Mouse (Mus musculus) heart, postnatal 36 days (tissue): ENCODE measurements around the gene Pah. TPM values are rescaled to one million over a fixed set of nuclear protein-coding genes. Genes with fewer than 3 reads are reported as not detected.

Source experiments
- DNase-seq, 2 experiments: peaks; one replicate each; pipeline ENCODE4 v3.0.0; 2021 to 2022
- intact Hi-C: fragments of 180-260 bp; cut with DNase I; formaldehyde crosslinking; loops from one replicate; pipeline ENCODE4 v1.15.1; 2025
- total RNA-seq, 2 experiments: library from RNA; stranded (reverse); gene quantifications; 2 replicates each; pipeline ENCODE4 v1.2.3; 2021

The Pah gene
- total RNA-seq, 2 experiments from 2014 or later, result 3.5 to 4.6 TPM

- intact Hi-C loops, result no loop called here
- no peak for DNase-seq
Measured at GRCm38 (mm10) chr10:87502283-87502682, 19.3 kb upstream of the Pah start.

DNA sequence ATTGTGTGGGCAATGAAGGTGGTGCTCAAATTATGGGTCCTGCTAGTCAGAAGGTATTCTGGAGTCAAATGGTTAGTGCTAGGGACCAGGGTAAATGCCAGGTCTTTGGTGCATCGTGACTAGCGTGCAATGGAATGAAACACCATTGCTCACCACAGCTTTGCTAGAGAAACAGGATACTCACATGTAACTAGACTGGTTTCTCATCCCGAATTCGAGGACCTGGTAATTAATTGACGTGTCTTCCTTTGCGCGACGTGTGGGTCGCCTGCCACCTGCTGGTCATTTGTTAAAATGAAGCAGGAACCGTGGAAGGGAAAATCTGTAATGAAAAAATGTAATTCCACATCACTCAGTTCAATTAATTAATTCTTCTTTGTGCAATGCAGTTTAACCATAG is 17.6 kb upstream of the Pah start:
- intact Hi-C loops, result loop anchor here (1.0 to 2.0 kb wide), 2 partner anchors 409 to 479 kb away; no protein-coding TSS in a partner anchor

DNA sequence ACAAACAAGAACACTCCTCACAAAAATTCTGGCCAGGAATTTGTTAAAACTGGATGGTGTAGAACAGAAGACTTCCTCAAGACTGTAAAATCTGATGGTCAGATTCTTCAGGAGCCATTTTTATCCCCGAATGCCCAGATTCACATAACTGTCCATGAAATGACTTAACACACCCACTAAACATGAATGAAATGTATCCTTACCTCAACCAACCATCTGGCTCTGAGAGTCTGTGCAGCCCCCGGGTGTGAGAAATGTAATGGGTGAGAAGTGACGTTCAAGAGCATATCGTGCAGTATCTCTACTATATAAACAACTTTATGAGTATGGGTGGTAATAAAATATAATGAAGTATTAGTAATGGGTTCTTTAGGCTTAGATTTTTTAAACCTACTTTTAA is 13.0 kb upstream of the Pah start:
- DNase-seq, result no peak
- intact Hi-C loops, result no loop called here

More for the DNA sequence above, 17.6 kb upstream of the Pah start:
- peak; percentile 36 to 47 for DNase-seq

DNA sequence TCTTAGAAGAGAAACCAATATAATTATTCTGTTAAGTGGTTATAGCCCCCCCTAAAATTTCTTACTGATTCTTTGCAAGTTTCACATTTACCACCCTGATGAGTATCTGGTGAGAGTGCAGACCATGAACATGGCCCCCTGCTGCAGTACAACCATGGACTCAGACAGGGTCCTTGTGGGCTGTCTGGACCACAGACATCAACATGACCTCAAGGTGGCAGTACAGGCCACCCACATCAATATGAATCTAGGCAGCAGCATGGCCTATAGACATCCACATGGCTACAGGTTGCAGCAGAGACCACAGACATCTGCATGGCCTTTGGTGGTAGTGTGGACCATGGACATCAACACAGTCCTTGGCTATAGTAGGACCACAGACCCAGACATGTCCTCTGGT is 8.5 kb upstream of the Pah start:
- DNase-seq, result no peak
- intact Hi-C loops, result no loop called here

GRCm38 (mm10) chr10:87518585-87518984 is 3.0 kb upstream of the Pah start:
- no peak for DNase-seq
- intact Hi-C loops, result no loop called here

- no peak for DNase-seq
- intact Hi-C loops, result no loop called here
Measured at GRCm38 (mm10) chr10:87520401-87521116, 1.0 kb upstream of the Pah start.

- intact Hi-C loops, result no loop called here
- DNase-seq, result no peak
Measured at GRCm38 (mm10) chr10:87534172-87534571, 12.6 kb downstream of the Pah start.

- intact Hi-C loops, result no loop called here
- DNase-seq, result no peak
Measured at GRCm38 (mm10) chr10:87545759-87546158, 24.2 kb downstream of the Pah start.

- no peak for DNase-seq
- intact Hi-C loops, result no loop called here
Measured at GRCm38 (mm10) chr10:87546299-87547234, 25.0 kb downstream of the Pah start.

DNA sequence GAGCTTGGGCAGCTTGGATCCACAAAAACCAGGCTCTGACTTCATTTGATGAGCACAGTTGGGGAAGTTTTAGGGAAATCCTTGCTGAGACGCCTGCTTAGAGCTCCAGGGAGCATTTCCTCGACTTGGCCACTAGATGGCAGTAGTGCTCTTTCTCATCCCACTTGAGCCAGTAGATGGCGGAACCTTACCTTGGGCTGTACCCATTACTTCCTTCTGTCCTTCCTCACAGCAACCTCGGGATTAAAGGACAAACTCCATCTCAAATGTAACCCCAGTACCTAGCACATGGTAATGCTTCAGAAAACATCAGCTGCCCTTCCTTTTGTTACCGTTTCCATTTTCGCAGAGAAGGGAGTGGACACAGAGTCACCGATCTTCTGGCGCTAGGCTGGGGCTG is 31.1 kb downstream of the Pah start:
- intact Hi-C loops, result loop anchor here (1.0 to 5.0 kb wide), 3 partner anchors 420 to 775 kb away; no protein-coding TSS in a partner anchor
- DNase-seq, result peak; percentile 31 to 34

- intact Hi-C loops, result no loop called here
Measured at GRCm38 (mm10) chr10:87556441-87556840, 34.8 kb downstream of the Pah start.

DNA sequence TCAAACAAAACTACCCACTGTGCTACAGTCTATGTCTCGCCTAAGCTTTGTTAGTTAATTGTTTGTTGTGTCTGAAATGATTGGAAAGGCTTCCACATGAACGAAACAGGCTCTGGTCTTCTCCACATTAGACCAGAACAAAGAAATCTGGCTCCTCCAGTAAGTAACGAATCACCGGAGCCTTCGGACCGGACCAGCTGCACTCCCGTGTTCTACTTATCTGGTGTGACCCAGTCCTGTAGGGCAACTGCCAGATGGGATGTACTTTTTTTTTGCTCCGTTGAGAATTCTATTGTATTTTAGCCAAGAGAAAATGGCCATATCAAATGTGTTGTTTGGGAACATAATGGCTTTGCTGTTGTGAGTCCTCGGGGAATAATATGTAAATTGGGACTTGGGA is 42.2 kb downstream of the Pah start:
- intact Hi-C loops, result no loop called here
- no peak for DNase-seq

More at GRCm38 (mm10) chr10:87556441-87556840, 34.8 kb downstream of the Pah start:
- no peak for DNase-seq

DNA sequence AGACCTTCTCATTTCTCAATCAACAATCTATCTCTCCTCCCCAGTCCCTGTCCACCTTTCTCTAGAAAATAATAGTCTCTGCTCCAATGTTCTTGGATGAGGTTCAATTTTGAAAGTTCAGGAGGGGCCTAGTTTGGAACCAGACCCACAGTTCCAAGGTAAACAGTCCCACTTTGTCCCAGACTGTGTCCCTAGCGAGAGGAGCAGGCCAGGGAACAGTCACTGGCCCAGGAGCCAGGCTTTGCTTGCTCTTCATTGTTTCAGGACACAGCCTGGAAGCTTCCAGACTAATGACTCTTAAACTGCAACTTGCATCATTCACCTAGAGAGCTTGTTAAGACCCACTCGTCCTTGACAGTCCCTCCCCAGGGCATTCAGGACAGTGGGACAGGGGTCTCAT is 44.1 kb downstream of the Pah start:
- intact Hi-C loops, result no loop called here
- DNase-seq, result no peak

DNA sequence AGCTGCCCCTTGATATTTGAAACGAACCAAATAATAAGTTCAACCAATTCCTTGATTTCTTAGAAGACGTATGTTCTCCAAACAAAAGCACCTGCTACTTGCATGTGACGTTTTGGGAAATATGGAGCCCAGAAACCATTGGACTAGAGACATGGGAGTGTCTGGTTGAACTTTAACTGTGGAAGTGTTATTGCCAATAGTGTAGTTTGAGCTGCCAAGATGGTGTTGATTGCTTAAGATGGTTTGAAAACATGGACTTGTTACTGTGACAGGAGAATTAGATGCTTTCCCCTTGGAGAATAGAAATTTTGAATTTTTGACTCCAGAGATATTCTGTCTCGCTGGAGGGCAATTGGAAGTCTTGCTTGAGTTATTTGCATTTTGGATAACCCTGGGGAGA is 50.9 kb downstream of the Pah start:
- intact Hi-C loops, result no loop called here
- no peak for DNase-seq

DNA sequence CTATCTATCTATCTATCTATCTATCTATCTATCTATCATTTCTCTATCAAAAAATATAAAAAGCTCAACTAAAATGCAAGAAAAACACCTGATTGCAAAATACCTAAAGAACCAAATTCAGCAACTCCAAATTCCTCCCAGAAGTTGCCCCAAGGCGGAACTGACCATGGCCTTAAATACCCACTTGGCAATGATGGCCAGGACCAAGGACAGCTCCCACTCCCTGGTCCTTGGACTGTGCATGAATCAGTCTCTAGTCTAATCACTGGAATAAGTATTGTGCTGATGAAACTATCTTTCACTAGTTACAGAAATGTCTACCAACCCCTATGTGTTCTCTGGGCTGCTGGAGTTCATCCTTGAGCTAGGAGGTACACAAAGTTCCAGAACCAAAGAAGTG is 65.1 kb downstream of the Pah start:
- intact Hi-C loops, result no loop called here
- peak in 1 of 2 experiments; percentile 26 for DNase-seq

GRCm38 (mm10) chr10:87593916-87594315 is 72.3 kb downstream of the Pah start:
- peak in 1 of 2 experiments; percentile 8 for DNase-seq
- intact Hi-C loops, result no loop called here

DNA sequence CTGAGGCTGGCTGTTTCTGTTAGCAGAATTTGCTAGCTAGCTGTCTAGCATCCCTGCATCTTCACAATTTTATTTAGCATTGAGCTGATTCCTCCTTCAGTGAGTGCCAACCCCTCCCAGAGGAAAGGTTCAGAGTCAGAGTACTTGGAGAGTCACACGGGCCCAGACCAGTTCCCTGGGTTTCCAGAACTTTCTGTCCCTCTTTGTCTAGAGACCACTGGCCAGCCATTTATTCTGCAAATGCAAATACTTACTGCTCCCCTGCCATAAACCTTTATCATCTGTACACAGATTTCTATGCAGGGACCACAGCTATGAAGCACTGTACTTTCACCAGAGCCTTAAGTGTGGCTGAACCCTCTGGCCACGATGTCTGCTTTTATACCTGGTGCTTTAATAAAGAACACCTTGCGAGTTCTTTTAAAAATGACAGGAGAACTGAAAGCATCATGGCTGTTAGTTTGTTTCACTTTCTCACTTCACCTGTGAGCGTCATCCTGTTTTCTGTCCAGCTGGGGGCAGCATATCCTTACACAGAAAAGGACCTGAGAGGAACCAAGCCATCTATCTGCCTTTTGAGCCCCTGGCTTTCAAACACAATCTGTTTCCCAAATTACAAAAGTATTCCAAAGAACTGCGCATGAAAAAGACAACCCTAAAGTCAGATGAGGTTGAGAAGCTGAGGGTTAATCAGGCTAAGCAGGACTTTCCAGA is 74.9 kb downstream of the Pah start:
- DNase-seq, result peak; percentile 25 to 41
- intact Hi-C loops, result loop anchor here (1.0 to 5.0 kb wide), 3 partner anchors 376 to 731 kb away; no protein-coding TSS in a partner anchor

DNA sequence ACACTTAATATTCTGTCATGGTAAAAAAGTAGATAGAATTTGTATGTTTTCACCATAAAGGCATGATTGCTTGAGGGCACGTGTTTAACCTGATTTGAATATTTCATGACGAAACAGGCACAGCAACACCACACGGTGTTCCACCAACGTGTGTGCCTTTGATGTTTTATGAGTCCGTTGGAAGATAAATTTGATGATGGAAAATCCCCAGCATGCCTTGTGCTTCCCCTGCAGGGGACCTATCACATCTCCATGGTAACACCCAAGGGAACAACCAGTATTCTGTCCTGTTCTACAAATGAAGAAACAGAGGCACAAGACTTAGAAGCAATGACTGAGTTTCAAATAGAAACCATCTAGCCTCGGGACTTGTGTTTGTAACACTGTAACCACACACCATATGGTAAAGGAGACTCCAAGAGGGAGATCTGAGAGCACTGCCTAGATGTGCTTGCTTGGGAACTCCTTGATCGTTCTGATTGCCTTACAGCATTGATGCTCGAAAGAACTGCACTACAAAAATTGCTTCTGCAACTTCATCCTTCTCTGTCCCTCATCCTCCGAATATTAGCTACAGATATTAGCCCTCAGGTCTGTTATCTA is 75.6 kb downstream of the Pah start:
- intact Hi-C loops, result loop anchor here (5.0 kb wide), 2 partner anchors 375 to 710 kb away; no protein-coding TSS in a partner anchor
- no peak for DNase-seq

DNA sequence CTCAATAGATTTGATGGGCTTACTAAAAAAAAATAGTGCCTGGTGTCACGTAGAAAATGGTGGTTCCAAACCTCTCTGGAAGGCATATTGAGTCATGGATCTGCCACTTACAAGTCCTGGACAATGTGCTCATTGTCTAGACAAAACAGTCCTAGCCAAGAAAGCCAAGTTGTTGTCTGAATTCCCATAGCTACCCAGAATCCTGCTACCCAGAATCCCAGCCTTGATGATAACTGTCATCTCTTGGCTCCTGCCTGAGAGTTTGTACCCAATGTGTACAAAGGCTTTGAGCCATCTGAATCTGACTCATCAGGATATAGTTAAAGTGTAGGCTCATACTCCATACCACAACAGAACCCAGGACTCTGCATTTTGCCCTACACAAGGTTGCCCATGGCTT is 80.6 kb downstream of the Pah start:
- DNase-seq, result no peak
- intact Hi-C loops, result no loop called here

- intact Hi-C loops, result no loop called here
- DNase-seq, result no peak
Measured at GRCm38 (mm10) chr10:87625196-87625595, 103.6 kb downstream of the Pah start.
